Mouse (Mus musculus) ES-E14 (cell line): ENCODE results near the gene Gm15737. TPM values are rescaled to one million over a fixed set of nuclear protein-coding genes. Genes with fewer than 3 reads are reported as not detected.

Source experiments
- DNase-seq: peaks from one replicate; pipeline ENCODE4 v3.0.0-alpha.2; 2013; ENCODE audit warnings: low read depth, low spot score
- H3K27ac ChIP-seq: 2 replicates; pipeline ENCODE4 v1.5.1; 2012; ENCODE audit warnings: low read depth, mild to moderate bottlenecking, low read length, moderate library complexity, mixed read lengths; ENCODE audit not compliant: poor library complexity, insufficient read depth, severe bottlenecking
- H3K36me3 ChIP-seq: 2 replicates; pipeline ENCODE4 v1.6.1; 2012; ENCODE audit warnings: mild to moderate bottlenecking, low read length, moderate library complexity, mixed read lengths; ENCODE audit not compliant: control insufficient read depth, poor library complexity, insufficient read depth, severe bottlenecking
- H3K4me1 ChIP-seq, 2 experiments: fragments of 150-350 bp in 1 of 2; sonication (generic) in 1 of 2; 2 replicates each; pipeline ENCODE4 v1.6.1; 2012; ENCODE audit warnings: low read length in 2 of 2, mild to moderate bottlenecking in 1 of 2, mixed read lengths in 1 of 2; ENCODE audit not compliant: control insufficient read depth in 2 of 2, insufficient read depth in 2 of 2, poor library complexity in 1 of 2
- H3K4me3 ChIP-seq, 2 experiments: fragments of 150-350 bp in 1 of 2; sonication (generic) in 1 of 2; 2 replicates each; pipeline ENCODE4 v1.5.1; 2012; ENCODE audit warnings: low read length in 2 of 2, low read depth in 1 of 2, mild to moderate bottlenecking in 1 of 2, mixed read lengths in 1 of 2; ENCODE audit not compliant: insufficient read depth in 1 of 2, poor library complexity in 1 of 2, severe bottlenecking in 1 of 2
- H3K9ac ChIP-seq: 2 replicates; pipeline ENCODE4 v1.6.1; 2012; ENCODE audit warnings: low read depth, mild to moderate bottlenecking, low read length, mixed read lengths; ENCODE audit not compliant: poor library complexity, insufficient read depth, severe bottlenecking
- H3K9me3 ChIP-seq: fragments of 150-350 bp; sonication (generic); 2 replicates; pipeline ENCODE4 v1.6.1; 2012; ENCODE audit warnings: low read depth, mild to moderate bottlenecking, low read length; ENCODE audit not compliant: control insufficient read depth, insufficient read depth
- CHD2 ChIP-seq: IDR thresholded peaks from 2 replicates; pipeline ENCODE4 v1.6.1; 2014; ENCODE audit warnings: mild to moderate bottlenecking, low read depth, low read length, inconsistent platforms
- HCFC1 ChIP-seq: IDR thresholded peaks from 2 replicates; pipeline ENCODE4 v1.6.1; 2012; ENCODE audit warnings: low read length, inconsistent platforms, borderline replicate concordance; ENCODE audit not compliant: insufficient read depth
- MAFK ChIP-seq: IDR thresholded peaks from 2 replicates; pipeline ENCODE4 v1.6.1; 2014; ENCODE audit warnings: mild to moderate bottlenecking, low read depth, low read length, inconsistent platforms; ENCODE audit not compliant: insufficient read depth
- ZC3H11A ChIP-seq: IDR thresholded peaks from 2 replicates; pipeline ENCODE4 v1.6.1; 2012; ENCODE audit warnings: low read depth, mild to moderate bottlenecking, inconsistent platforms, low read length, borderline replicate concordance
- ZNF384 ChIP-seq: IDR thresholded peaks from 2 replicates; pipeline ENCODE4 v1.6.1; 2012; ENCODE audit warnings: low read depth, low read length, inconsistent platforms
- in situ Hi-C, 2 experiments: fragments of 600-800 bp; cut with MboI; formaldehyde crosslinking; loops; one replicate each; pipeline ENCODE4 v1.15.1; 2025; ENCODE audit warnings: low sequenced_read_pairs in 2 of 2, inconsistent platforms in 1 of 2; ENCODE audit not compliant: unreplicated experiment in 2 of 2
- total RNA-seq: library from RNA; depleted of rRNA; stranded (reverse); fragments of 300-350 nt; gene quantifications from 2 replicates; pipeline ENCODE4 v1.2.3, GENCODE M21; 2012

Gm15737 gene
- total RNA-seq, 1 experiment: 0.04 TPM

GRCm38 (mm10) chr6:92843474-92843873 lies 25.7 kb upstream of the Gm15737 start:
- TF ChIP-seq HCFC1 (no peak), ZNF384 (no peak), MAFK (no peak), ZC3H11A (no peak), CHD2 (no peak)
- H3K9me3 ChIP-seq: no peaks in the 10 kb centered on the region
- H3K4me1 ChIP-seq: peaks cover 2 to 16% of the 10 kb centered on the region in 2 experiments; a peak in 3 of 4 replicates
- in situ Hi-C loops: no loop called here
- no peak overlapping the region for H3K4me3 ChIP-seq
- peak; percentile 17 for DNase-seq
- no peaks in the 10 kb centered on the region for H3K36me3 ChIP-seq
- no peak overlapping the region for H3K9ac ChIP-seq
- no peak overlapping the region for H3K27ac ChIP-seq

- no peak overlapping the region for H3K9ac ChIP-seq
- H3K9me3 ChIP-seq: no peaks in the 10 kb centered on the region
- DNase-seq: no peak
- no peak for TF ChIP-seq ZNF384
- TF ChIP-seq CHD2: no peak
- TF ChIP-seq HCFC1: no peak
- no peak for TF ChIP-seq ZC3H11A
- no peak for TF ChIP-seq MAFK
- peaks cover 2 to 16% of the 10 kb centered on the region in 2 experiments; a peak in 3 of 4 replicates for H3K4me1 ChIP-seq
- H3K27ac ChIP-seq: no peak overlapping the region
- no peaks in the 10 kb centered on the region; the same call in 1 of the 2 replicates for H3K36me3 ChIP-seq
- in situ Hi-C loops: no loop called here
- no peak overlapping the region for H3K4me3 ChIP-seq
Observed at GRCm38 (mm10) chr6:92845898-92846297, 23.3 kb upstream of the Gm15737 start.

GRCm38 (mm10) chr6:92846614-92847013 lies 22.5 kb upstream of the Gm15737 start:
- TF ChIP-seq HCFC1 (no peak), MAFK (no peak), CHD2 (no peak), ZC3H11A (no peak), ZNF384 (no peak)
- in situ Hi-C loops: no loop called here
- H3K36me3 ChIP-seq: no peaks in the 10 kb centered on the region; the same call in 1 of the 2 replicates
- H3K27ac ChIP-seq: no peak overlapping the region
- DNase-seq: no peak
- H3K4me1 ChIP-seq: peaks cover 2 to 12% of the 10 kb centered on the region in 2 experiments; a peak in 3 of 4 replicates
- no peak overlapping the region for H3K4me3 ChIP-seq
- H3K9me3 ChIP-seq: no peaks in the 10 kb centered on the region
- H3K9ac ChIP-seq: no peak overlapping the region

- Histone ChIP-seq H3K4me1 (peaks cover 0 to 3% of the 10 kb centered on the region in 2 experiments; a peak in 2 of 4 replicates), H3K36me3 (no peaks in the 10 kb centered on the region; the same call in 1 of the 2 replicates), H3K4me3 (no peak overlapping the region), H3K9ac (no peak overlapping the region), H3K9me3 (no peaks in the 10 kb centered on the region), H3K27ac (no peak overlapping the region)
- TF ChIP-seq HCFC1 (no peak), ZNF384 (no peak), ZC3H11A (no peak), CHD2 (no peak), MAFK (no peak)
- in situ Hi-C loops: no loop called here
- no peak for DNase-seq
Observed at GRCm38 (mm10) chr6:92849208-92849607, 19.9 kb upstream of the Gm15737 start.

GRCm38 (mm10) chr6:92850250-92850649 lies 18.9 kb upstream of the Gm15737 start:
- no peak overlapping the region for H3K9ac ChIP-seq
- DNase-seq: no peak
- no peak overlapping the region for H3K4me3 ChIP-seq
- in situ Hi-C loops: no loop called here
- no peak overlapping the region for H3K27ac ChIP-seq
- no peaks in the 10 kb centered on the region; the same call in 1 of the 2 replicates for H3K36me3 ChIP-seq
- H3K9me3 ChIP-seq: no peaks in the 10 kb centered on the region
- TF ChIP-seq CHD2 (no peak), ZC3H11A (no peak), MAFK (no peak)
- H3K4me1 ChIP-seq: peaks cover 0 to 3% of the 10 kb centered on the region in 2 experiments; a peak in 2 of 4 replicates
